Mouse (Mus musculus) granulocyte monocyte progenitor cell, adult 5-6 weeks (primary cell): ENCODE measurements around the gene Ppib. TPM values are rescaled to one million over a fixed set of nuclear protein-coding genes. Genes with fewer than 3 reads are reported as not detected.
A peak's percentile ranks its signal among the peaks of the same experiment; 100 is the strongest.

Source experiments
- ATAC-seq: replicated peaks from 2 replicates; pipeline ENCODE4 v1.8.0; 2016; ENCODE audit warnings: mild to moderate bottlenecking, moderate TSS enrichment, inconsistent platforms; ENCODE audit not compliant: poor library complexity, severe bottlenecking
- total RNA-seq, 2 experiments: library from RNA; stranded (forward) in 1 of 2; stranded (reverse) in 1 of 2; fragments of 200-712, 200-1000 nt in 1 of 2; fragments of >200 nt in 1 of 2; fragmentation: Nextera tagmentation in 1 of 2; gene quantifications; 2 replicates each; pipeline ENCODE4 v1.2.3; 2014 to 2017

The Ppib gene
- total RNA-seq (2014; fragmentation: Nextera tagmentation): 543 and 591 TPM in 2 replicates
- 786 and 789 TPM in 2 replicates for total RNA-seq (2017)

DNA sequence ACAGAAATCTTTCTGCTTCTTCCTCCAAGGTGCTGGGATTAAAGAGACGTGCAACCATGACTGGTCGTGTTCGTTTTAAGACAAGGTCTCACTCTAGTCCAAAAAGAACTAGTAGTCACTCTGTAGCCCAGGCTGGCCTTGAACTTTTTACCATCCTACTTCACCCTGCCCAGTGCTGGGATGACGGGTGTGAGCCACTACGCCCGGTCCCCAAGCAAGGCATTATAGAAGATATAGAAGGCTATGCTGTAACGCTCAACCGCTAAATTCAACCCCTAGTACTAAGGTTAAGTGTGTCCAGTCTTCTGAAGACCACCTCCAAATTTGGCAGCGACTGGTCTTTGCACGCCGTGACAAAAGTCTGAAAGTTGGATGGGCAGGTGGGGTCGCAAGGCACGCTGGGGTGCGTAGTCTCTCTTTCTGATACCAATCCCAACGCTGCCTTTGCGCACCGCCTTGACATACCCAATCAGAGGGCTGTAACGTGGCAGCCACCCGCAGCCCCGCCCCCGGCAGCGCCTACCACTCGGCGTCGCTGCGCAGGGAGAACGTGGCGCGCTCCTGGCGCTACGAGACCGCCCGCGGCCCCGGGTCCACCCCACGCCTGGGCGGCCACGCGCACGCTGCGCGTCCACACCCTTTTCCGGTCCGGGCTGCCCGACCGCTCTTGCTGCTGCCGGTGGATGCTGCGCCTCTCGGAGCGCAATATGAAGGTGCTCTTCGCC lies at the start of gene Ppib:
TSS of gene Ppib (plus strand) at position 640 of the 725 bp plus-strand sequence.
- peak; percentile 99 for ATAC-seq

DNA sequence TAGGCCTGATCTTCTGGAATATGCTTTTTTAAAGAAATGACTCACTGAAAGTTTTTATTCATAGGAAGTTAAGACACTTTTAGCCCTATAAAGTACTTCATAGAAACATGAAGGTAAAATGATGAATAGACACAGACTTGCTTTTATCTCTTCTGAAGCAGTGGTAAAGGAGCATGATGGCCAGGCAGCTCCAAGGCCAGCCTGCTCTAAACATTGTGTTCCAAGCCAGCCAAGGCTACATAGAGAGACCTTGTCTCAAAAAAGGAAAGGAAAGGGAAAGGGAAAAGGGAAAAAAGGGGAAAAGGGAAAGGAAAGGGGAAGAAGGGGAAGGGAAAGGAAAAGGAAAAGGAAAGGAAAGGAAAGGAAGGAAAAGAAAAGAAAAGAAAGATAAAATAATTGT lies 39.4 kb upstream of the Ppib start:
- ATAC-seq: no peak

DNA sequence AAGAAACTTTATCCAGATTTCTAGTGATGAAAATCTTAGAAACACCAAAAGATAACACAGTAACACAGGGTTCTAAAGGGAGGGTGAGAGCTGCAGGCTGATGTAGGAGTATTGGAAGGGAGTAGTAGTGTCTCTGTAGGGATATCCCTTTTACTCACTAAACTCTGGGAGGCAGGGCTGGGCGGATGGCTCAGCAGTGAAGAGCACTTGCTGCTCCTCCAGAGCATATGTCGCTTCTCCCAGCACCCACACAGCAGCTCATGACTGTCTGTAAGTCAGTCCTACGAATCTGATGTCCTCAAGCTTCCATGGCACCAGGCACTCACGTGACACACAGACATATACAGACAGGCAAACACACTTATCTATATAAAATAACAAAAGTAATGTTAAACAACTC lies 21.9 kb upstream of the Ppib start:
- no peak for ATAC-seq

DNA sequence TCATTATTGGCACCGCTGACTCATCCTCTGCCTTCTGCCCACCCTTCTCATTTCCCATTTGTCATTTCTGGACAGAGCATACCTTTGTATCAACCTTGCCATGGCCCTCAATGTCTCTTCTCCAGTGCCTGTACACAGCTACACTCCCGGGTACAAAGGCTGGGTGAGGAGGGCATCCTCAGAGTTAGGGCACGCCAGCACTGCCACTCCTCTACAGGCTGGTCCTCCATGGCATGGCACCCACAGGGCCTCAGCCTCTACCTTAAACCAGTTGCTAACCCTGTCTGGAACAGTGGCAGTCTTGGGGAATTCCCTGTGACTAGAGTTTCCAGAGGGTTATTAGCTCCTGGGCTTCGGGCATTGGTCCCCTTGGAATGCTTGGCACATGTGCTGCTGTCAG lies 21.4 kb upstream of the Ppib start:
- no peak for ATAC-seq

DNA sequence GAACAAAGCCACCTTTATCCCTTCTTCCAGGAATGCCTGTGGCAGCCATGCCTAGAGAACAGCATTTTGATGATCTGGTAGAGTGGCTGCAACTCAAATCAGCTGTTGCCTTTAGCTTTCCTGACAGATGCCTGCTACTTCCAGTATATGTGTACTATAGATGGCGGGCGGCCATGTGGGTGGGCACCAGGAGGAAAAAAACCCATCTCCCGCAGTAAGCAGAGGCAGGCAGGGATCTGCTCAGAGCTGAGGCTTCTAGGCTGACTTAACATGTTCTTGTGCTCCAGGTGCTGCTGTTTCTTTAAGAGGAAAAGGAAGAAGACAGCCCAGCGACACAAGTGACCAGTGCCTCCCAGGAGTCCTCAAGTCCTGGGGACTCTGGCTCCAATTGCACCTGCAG lies 20.7 kb upstream of the Ppib start:
- ATAC-seq: no peak

DNA sequence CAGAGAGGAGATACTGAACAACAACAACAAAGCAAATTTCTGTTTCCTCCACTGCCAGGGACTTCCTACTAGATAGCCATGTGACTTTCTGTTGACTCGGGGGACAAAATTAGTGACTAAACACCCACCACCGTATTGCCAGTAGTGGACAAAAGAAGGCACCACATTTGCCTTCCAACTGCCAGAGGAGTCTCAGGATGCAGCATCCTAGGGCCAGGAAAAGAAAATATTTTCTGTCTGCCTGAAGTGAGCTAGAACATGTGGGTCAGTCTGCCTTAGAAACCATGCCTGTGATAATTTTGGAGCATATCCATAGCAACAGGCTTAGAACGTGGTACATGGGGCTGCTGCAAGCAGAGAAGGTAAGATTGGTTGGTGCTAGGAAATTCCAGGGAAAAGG lies 19.2 kb upstream of the Ppib start:
- no peak for ATAC-seq

DNA sequence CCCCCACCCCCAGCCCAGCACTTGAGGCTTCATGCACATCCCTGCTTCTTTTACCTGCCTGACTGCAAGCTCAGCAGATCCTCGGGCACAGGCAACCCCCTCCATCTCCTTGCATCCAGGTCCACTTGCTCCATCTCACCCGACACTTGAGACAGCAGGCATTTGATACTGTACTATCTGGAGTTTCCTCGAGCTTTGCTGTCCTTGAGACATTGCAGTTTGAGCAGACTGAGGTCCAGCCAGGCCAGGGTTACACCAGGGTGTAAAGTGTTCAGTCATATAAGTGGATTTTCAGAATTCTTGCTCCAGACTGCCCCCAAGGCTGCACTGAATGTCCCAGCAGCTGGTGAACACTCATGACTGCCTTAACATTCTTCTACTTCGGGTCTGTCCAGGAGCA lies 17.7 kb upstream of the Ppib start:
- ATAC-seq: no peak

DNA sequence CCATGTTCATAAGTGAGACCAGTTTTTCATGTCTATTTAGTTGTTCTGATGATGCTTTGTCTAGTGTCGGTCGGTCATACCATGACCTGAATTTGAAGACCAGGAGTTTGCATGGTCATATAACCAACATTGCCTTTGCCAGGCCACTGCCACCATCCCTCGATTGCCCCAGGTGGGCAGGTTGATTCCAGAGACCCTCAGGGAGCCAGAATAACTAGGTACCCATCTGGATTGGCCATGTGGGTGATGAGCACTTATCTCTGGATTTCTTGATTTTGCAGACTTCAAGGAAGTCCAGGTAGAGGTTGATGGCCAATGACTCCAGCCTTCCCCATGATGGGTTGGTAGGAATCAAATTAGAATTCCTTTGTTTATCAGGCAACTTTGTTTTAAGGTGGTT lies 16.8 kb upstream of the Ppib start:
- no peak for ATAC-seq

DNA sequence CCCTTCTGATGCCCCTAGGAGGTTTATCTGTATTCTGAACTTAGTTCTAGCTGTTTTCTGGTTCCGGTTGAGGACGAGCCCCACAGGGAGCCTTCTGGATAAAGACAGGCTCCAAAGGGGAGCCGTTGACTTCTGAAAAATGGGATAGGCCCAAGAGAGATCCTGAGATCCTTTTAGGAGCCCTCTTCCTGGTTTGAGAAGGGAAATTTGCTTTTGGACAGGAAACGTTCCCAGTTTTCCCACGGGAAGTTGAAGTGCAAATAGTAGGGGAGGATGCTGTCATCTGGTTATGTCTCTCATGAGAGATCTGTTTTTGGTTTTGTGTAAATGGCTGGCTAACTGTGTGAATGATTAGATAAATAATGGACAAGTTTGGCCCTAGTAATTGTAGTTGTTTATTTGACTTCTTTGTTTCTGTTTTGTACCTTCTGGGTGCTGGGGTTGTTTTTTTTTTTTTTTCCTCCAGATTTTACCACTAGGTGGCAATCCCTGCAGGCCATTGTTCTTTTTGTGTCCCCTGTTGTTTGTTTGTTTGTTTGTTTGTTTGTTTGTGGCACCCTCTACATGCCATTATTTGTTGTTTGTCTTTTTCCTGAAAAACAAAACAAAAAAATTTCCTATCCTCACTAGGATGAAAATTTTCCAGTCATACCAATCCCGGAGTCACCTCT lies 10.0 kb upstream of the Ppib start:
- no peak for ATAC-seq

DNA sequence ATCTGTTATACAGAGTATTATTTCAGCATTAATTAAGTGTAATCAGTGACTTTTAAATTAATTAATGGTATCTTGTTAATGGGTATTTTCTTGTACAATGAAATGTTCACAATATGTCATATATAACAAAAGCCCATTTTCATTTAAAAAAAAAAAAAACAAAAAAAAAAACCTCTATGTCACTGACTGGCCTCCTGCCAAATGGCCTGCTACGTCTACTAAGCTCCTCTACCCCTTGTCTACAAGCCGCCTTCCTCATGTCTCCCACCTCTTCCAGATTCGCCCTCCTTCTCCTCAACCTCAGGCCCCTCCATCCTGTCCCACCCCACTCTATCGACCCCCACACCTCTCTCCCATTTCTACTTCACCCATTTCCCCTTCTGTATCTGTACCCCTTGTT lies 8.5 kb upstream of the Ppib start:
- no peak for ATAC-seq

DNA sequence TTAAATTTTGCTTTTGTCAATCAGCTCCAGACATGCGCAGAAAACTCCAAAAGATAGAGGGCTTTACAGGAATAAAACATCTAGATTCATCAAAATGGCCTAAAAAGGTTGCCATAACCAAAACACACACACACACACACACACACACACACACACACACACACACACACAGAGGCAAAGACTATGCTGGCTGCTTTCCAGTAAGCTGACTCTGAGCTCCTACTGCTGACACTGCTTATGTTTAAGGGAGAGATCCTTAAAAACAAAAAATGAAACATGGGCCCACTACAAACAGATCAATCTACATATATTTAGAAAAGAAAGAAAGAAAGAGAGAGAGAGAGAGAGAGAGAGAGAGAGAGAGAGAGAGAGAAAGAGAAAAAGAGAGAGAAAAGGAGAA lies 7.3 kb upstream of the Ppib start:
- no peak for ATAC-seq

DNA sequence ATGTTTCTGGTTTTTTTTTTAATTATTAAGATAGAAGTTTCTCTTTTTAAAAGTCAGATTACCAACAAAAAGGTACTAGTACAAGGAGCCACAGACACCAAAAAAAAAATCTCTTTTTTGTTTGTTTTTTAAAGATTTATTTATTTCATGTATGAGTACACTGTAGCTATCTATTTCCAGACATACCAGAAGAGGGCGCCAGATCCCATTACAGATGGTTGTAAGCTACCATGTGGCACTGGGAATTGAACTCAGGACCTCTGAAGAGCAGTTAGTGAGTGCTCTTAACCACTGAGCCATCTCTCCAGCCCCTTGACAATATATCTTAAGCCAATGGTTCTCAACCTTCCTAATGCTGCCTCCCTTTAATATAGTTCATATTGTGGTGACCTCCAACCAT lies 6.4 kb upstream of the Ppib start:
- ATAC-seq: no peak

DNA sequence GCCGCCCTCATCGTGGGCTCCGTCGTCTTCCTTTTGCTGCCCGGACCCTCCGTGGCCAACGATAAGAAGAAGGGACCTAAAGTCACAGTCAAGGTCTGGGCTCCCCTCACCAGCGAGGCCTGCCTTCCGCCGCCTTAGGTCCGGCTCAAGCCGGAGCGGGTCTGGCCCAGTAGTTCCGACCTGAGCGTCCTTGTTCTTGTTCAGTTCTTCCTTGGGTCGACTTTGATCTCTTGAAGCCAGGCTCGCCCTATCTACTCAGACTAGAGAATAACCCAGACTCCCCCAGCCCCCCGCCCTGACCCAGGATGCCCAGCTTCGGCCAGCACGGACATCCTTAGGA lies 256 bp downstream of the Ppib start:
- no peak for ATAC-seq

DNA sequence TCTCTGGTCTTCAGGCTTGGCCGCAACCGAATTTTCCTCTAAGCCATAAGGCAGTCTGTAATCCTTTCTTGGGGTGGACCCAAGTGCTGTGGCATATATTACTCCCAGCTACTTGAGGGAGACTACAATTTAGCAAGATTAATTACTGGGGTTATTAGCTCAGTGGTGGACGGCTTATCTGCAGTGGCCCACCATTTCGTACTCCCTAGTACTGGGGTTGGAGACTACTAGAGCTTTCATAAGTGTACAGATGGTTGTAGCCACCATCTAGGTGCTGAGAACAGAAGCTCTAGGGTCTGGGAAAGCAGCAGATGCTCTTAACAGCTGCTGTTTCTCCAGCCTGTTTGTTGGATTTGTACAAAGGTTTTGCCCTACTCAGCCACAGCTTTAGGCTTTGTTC lies 964 bp downstream of the Ppib start:
- no peak for ATAC-seq

DNA sequence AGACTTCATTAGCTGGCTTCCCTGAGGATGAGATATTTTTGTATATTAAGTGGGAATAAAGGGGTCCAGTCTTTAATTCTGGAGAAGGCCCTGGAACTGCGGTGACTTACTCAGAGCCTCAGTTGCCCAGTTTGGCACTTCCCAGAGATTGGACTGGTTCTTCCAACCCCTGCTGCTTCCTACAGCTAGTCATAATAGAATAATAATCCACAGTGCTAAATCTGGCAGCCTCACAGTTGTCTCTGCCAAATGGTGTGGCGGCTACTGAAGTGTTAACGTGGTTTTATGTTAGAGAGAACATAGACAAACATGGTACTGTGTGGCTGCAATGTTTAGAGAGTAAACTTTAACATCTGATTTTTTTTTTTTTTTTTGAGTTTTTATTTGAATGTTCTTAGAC lies 1.6 kb downstream of the Ppib start:
- ATAC-seq: no peak

DNA sequence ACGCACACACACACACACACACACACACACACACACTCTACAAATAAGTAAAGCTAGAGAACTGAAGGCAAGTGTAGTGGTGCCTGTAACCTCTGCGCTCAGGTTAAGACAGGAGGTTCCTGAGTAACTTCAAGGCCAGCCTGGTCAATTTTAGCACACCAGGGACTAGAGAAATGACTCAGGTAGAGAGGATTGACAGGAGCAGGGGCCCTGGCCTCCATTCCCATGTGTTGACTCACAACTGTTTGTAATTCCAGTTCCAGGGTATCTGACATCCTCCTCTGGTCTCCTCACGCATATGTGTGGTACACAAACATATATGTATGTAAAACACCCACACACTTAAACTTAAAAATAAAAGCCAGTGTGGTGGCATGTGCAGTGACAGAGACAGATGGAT lies 3.4 kb downstream of the Ppib start:
- ATAC-seq: no peak

DNA sequence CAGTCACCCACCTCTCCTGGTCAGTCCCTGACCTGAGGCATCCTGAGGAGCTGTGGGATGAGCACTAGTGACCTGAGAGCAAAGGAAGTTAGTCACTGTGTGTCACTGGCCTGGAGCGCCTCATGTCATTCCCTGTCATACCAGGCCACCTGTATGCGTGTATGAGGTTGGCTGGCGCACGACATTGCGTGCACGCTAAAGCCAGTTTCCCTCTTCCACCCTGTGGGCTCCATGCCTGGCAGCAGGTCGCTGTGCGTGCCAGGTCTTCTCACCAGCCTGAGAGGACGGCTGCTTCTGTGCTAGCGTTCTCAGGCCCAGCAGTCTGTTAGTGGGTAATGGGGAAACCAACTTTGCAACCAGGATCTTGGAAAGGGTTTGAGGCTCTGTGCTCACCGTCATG lies 4.3 kb downstream of the Ppib start:
- ATAC-seq: no peak

DNA sequence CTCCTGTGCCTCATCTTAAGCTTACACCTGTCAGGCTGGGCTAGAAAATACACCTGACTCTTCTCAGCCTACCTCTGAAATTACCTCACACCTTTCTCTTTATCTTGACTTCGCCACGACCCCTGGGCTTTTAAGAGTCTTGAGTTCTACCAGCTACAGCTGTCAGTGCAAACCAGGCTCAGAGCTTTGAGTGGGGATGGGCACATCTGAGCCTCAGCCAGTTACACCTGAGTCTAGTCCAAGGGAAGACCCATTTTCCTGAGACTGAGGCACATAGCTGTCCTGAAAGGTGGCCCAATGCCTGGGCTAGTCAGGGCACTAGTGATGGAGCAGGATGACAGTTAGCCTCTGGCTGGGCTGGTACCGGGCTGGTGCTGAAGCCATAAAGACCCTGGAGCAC lies 6.8 kb downstream of the Ppib start:
- ATAC-seq: no peak

DNA sequence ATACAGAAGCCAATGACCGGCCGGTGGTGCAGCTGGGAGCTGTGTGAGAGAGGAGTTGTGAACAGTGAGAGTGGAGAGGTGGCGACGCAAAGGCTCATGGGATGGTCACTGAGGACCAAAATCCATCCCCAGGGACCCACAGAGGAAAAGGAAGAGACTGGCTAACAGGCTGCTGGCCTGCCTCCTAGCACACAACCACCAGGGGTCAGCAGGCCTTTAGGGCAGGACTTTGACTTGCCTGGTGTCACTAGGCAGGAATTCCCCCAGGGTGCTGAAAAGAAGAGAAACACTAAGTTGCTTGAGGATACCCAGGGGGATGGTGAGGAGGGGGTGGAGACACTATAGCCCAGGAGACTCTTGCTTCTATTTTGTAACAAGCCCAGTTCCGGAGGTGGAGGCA lies 7.5 kb downstream of the Ppib start:
- ATAC-seq: peak; percentile 47

DNA sequence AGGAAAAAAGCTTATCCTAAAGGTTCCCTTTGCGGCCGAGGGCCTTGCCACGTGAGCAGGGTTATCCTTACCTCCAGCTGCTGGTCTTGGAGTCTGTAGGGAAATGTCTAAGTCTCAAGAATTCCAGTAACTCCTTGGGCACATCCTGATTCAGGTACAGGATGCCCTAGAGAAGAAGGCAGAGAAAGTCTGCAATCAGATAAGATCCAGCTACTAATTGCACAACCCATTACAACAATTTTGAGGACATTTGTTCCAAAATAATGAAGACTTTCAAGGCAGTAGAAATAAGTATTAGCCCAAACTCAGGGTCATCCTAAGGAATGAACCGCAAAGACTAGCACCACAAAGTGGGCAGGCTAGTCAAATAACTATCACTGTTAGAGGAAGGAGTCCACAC lies 8.0 kb downstream of the Ppib start:
- no peak for ATAC-seq

DNA sequence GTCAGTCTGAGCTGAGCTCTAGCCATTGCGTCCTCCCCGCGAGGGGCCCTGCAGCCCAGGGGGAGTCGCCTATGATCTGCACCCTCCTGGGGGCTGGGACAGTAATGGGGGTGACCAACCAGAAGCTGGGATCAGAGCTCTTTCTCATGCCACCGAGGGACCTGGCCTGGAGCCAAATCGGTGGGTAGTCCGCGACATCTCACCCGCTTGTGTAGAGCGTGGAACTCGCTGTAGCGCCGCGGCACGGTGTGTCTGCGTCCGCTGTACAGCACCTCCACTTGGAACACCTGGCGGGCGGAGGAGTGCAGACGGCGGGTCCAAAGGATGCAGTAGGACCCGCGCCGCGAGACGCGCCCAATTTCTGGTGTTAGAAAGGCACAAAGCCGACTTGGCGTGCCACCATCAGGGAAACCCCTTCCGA lies 9.0 kb downstream of the Ppib start:
- ATAC-seq: no peak

DNA sequence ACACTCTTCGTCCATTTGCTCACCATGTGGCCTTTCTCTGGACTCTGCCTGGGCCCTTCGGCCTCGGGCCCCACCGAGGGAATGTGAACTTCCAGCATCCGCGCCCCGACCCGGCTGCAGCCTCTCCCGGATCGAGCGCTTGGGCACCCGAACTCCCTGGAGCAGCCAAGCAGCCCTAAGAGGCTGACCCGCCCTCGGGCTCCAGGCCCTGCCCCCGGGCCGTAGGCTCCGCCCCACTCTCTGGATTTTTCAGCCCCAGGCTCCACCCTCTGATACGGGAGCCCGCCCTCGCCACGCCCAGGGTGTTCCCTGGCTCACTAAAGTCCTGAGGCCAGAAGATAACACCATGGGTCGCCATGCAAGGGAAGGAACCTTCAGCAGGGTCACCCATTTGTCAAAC lies 9.6 kb downstream of the Ppib start, which contains the start of gene Snx22:
TSS of gene Snx22 (minus strand) at position 137 of the 400 bp plus-strand sequence.
- peak; percentile 94 for ATAC-seq
